ENCODE assay signal across 20 mouse cellular contexts in genomic region chr5:150061086-150061485, GRCm38 (mm10). TPM values are rescaled to one million over a fixed set of nuclear protein-coding genes. Genes with fewer than 3 reads are reported as not detected.
"Had no signal": no experiment of that assay in that cellular context is flagged by ENCODE, and none has a peak within 500 bp of the region (broad histone marks: within the 10 kb centered on the region; RNA-seq: fewer than 3 reads in every experiment).

No protein-coding gene starts in this region.

- H3K4me3 ChIP-seq: neural tube, embryonic 12.5 days; neural tube, embryonic 13.5 days; neural tube, embryonic 15.5 days; stomach, embryonic 15.5 days had no signal

- H3K36me3 ChIP-seq: neural tube, embryonic 12.5 days; neural tube, embryonic 13.5 days; neural tube, embryonic 15.5 days; stomach, embryonic 15.5 days had no signal

- H3K9me3 ChIP-seq: neural tube, embryonic 12.5 days; neural tube, embryonic 15.5 days; stomach, embryonic 15.5 days had no signal

- H3K27me3 ChIP-seq: neural tube, embryonic 12.5 days; neural tube, embryonic 13.5 days; neural tube, embryonic 15.5 days; stomach, embryonic 15.5 days had no signal

- H3K27ac ChIP-seq: neural tube, embryonic 12.5 days; neural tube, embryonic 13.5 days; neural tube, embryonic 15.5 days; stomach, embryonic 15.5 days had no signal

- H3K9ac ChIP-seq: neural tube, embryonic 12.5 days; neural tube, embryonic 13.5 days; neural tube, embryonic 15.5 days; stomach, embryonic 15.5 days had no signal

- DNase-seq: retina, postnatal 1 day; right cerebral cortex, adult 18-20 months; right cerebral cortex, postnatal 14 days; right cerebral cortex, postnatal 25 days; right cerebral cortex, postnatal 4 days; spleen, adult 18-20 months; thymus, adult 18-20 months; thymus, adult 2 months; thymus, postnatal 14 days; thymus, postnatal 25 days; thymus, postnatal 36 days; thymus, postnatal 4 days had no signal

- H3K4me1 ChIP-seq: stomach, embryonic 15.5 days had no signal

- H3K4me2 ChIP-seq: neural tube, embryonic 12.5 days; neural tube, embryonic 13.5 days; neural tube, embryonic 15.5 days; stomach, embryonic 15.5 days had no signal

RNA-seq across cellular contexts. Expression of gene Rxfp2, which starts 42.6 kb away (rescaled TPM):
- total RNA-seq: neutrophil, adult 5-6 weeks had no signal
- polyA plus RNA-seq: small intestine, adult 2 months; spleen, adult 2 months; thymus, postnatal 0 days had no signal
